Mouse (Mus musculus): ENCODE data around the gene Prkaa2.

DNA sequence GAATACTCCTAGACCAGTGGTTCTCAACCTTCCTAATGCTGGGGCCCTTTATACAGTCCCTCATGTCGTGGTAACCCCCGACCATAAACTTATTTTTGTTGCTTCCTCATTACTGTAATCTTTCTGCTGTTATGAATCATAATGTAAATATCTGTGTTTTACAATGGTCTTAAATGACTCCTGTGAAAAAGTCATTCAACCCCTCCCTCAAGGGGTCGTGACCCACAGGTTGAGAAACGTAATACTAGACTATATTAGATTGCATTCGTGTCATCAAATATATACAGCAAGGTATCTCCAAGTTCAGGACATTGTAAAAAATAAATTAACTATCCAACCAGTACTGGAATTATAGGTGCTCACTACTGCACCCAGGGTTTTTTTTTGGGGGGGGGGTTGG lies 3.4 kb upstream of the Prkaa2 start:
- no peak for TF ChIP-seq POLR2A (IDR thresholded peaks at IDR 0.05; ENCODE audit: borderline replicate concordance, extremely low read depth, low read depth, low read length)
- TF ChIP-seq CTCF (IDR thresholded peaks at IDR 0.05; ENCODE audit: insufficient read depth, low read length): no peak
